Mouse (Mus musculus) intestine, embryonic 14.5 days (tissue): ENCODE results near the gene Zer1. TPM values are rescaled to one million over a fixed set of nuclear protein-coding genes. Genes with fewer than 3 reads are reported as not detected.
A peak's percentile ranks its signal among the peaks of the same experiment; 100 is the strongest.
"Not testable (repeated sequence)": the region's sequence is repeated elsewhere in the genome, so short reads cannot be mapped to it uniquely, and the experiment has no call there.

Source experiments
- ATAC-seq: fragments of 200-750 bp; cut with Nextera tagmentation; replicated peaks from 2 replicates; pipeline ENCODE4 v1.8.0; 2017; ENCODE audit warnings: low read depth, moderate number of reproducible peaks, moderate TSS enrichment, moderate library complexity; ENCODE audit not compliant: low FRiP score, low TSS enrichment
- DNase-seq: peaks from one replicate; pipeline ENCODE4 v3.0.0-alpha.2; 2018; ENCODE audit warnings: low spot score
- H3K27ac ChIP-seq: fragments of 300-500 bp; sonication (generic); 2 replicates; pipeline ENCODE4 v1.5.1; 2014; ENCODE audit warnings: low read depth, mild to moderate bottlenecking, control low read depth
- H3K27me3 ChIP-seq: fragments of 300-500 bp; sonication (generic); replicated peaks from 2 replicates; pipeline ENCODE4 v1.6.1; 2014; ENCODE audit warnings: low read length, control low read depth; ENCODE audit not compliant: control insufficient read depth, insufficient read depth
- H3K36me3 ChIP-seq: fragments of 300-500 bp; sonication (generic); 2 replicates; pipeline ENCODE4 v1.6.1; 2014; ENCODE audit warnings: low read length, control low read depth; ENCODE audit not compliant: control insufficient read depth, insufficient read depth
- H3K4me1 ChIP-seq: fragments of 300-500 bp; sonication (generic); replicated peaks from 2 replicates; pipeline ENCODE4 v1.6.1; 2014; ENCODE audit warnings: low read length, control low read depth, mixed read lengths; ENCODE audit not compliant: control insufficient read depth, insufficient read depth
- H3K4me2 ChIP-seq: fragments of 300-500 bp; sonication (generic); 2 replicates; pipeline ENCODE4 v1.6.1; 2014; ENCODE audit warnings: low read length
- H3K4me3 ChIP-seq: fragments of 300-500 bp; sonication (generic); 2 replicates; pipeline ENCODE4 v1.5.1; 2014; ENCODE audit warnings: low read depth, low read length, control low read depth, mixed read lengths
- H3K9ac ChIP-seq: fragments of 300-500 bp; sonication (generic); 2 replicates; pipeline ENCODE4 v1.6.1; 2014; ENCODE audit warnings: mild to moderate bottlenecking, low read length
- H3K9me3 ChIP-seq: fragments of 300-500 bp; sonication (generic); 2 replicates; pipeline ENCODE4 v1.6.1; 2016; ENCODE audit warnings: low read length, control low read depth; ENCODE audit not compliant: control insufficient read depth
- WGBS: fragments of 180-500 bp; shearing (Covaris S2); extraction: QIAGEN DNeasy Blood & Tissue Kit; methylation state at CpG from one replicate; pipeline ENCODE4 v1.1.7; 2014; 5-methylcytosine and 5-hydroxymethylcytosine counted together
- polyA plus RNA-seq: library from polyadenylated mRNA; unstranded; fragments of >200 nt; fragmentation: Nextera tagmentation; extraction: Ambion mirVana; gene quantifications from 2 replicates; pipeline ENCODE4 v1.2.1, GENCODE M21; 2014

Gene Zer1
- polyA plus RNA-seq, 1 experiment from 2014 or later, result 9.5 TPM

DNA sequence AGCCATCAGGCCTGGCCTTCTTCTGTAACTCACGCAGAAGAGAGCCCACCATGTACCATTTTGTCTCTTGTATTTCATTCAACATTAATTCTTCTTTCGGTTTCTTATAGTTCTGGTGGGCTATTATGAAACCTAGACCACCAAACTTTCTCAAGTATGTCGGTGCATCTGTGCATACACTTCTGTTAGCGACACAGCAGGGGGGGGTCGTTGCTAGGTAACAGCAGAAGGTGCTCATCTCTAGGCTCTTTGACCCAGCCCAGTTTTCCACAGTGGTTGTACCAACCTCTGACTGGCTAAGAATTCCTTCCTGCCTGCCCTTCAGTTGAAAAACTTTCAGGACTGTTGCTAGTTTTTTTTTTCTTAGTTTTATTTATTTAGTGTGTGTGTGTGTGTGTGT, 66.0 kb downstream of the Zer1 start:
- WGBS, result 58% methylated on average over 5 of the region's 5 CpGs
- Histone ChIP-seq H3K27ac (no peak overlapping the region), H3K4me2 (no peak overlapping the region), H3K36me3 (no peaks in the 10 kb centered on the region), H3K27me3 (no peaks in the 10 kb centered on the region), H3K9ac (no peak overlapping the region), H3K4me1 (peaks cover 8% of the 10 kb centered on the region), H3K9me3 (no peaks in the 10 kb centered on the region), H3K4me3 (no peak overlapping the region)
- no peak for DNase-seq
- ATAC-seq, result no peak

DNA sequence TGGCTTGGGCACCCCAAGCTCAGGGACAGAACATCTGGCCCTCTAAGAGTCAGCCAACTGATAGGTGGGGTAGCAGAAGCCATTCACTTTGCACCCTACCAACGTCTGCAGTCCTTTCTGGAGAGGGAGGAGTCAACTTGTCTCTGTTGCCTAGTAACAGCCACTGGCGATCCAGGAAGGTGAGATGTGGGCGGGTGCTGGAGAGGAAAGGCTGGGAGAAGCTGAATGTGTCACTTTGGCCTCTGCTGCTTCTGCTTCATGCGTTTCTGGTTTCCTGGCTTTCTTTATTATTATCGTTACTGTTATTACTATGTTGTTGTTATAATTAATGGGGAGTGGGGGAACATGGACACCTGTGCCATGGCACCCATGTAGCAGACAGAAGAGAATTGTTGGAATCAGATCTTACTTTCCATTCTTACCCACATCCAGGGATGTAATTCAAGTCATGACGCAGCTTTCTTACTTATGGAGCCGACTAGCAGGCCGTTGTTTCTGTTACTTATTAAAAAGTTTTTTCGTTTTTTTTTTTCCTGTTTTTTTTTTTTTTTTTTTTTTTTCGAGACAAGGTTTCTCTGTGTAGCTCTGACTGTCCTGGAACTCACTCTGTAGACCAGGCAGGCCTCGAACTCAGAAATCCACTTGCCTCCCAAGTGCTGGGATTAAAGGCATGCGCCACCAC, 67.0 kb downstream of the Zer1 start, which contains the start of gene Set:
TSS of gene Set (plus strand) at position 156 of the 682 bp plus-strand sequence.
- H3K9ac ChIP-seq, result no peak within 1 kb of the TSS
- no peaks in the 10 kb centered on the region for H3K27me3 ChIP-seq
- no peak within 1 kb of the TSS for H3K4me3 ChIP-seq
- WGBS, result 49% methylated on average over 12 of the region's 12 CpGs
- no peaks in the 10 kb centered on the region for H3K9me3 ChIP-seq
- no peaks in the 10 kb centered on the region for H3K36me3 ChIP-seq
- ATAC-seq (no peak), DNase-seq (no peak)
- H3K4me2 ChIP-seq, result no peak within 1 kb of the TSS
- H3K27ac ChIP-seq, result no peak within 1 kb of the TSS
- peaks cover 3% of the 10 kb centered on the region; the same call in 1 of the 2 replicates for H3K4me1 ChIP-seq

DNA sequence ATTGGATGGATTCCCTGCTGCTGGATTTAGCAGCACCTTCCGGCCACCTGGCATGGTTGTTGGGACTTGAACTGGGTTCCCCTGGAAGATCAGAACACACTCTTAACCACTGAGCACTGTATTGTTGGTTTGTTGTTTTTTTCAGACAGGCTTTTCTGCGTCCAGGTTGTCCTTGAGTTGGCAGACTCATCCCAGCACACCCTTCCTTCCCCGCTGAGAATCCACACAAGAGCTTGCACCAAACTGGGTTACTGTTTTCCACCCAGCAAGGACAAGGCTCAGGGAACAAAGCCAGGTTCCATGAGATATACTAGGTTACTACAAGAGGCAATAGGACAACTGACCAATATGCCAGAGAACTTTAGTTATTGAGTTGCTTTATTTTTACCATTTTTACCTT, 67.6 kb downstream of the Zer1 start:
- Histone ChIP-seq H3K27ac (no peak overlapping the region), H3K4me2 (no peak overlapping the region), H3K9me3 (no peaks in the 10 kb centered on the region), H3K27me3 (no peaks in the 10 kb centered on the region), H3K36me3 (no peaks in the 10 kb centered on the region), H3K4me3 (no peak overlapping the region), H3K4me1 (peaks cover 3% of the 10 kb centered on the region; the same call in 1 of the 2 replicates), H3K9ac (no peak overlapping the region)
- DNase-seq (no peak), ATAC-seq (no peak)
- 86% methylated on average over 3 of the region's 3 CpGs for WGBS

DNA sequence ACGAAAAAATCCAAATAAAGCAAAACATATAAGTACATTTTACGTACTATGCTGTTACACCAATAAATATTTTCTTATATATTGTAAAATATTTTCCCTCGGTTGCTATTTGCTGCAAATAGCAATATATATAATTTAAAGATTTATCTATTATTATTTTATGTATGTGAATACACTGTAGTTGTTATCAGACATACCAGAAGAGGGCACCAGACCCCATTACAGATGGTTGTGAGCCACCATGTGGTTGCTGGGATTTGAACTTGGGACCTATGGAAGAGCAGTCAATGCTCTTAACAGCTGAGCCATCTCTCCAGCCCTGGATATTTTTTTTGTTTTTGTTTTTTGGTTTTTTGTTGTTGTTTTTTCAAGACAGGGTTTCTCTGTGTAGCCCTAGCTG, 69.1 kb downstream of the Zer1 start:
- H3K9ac ChIP-seq, H3K36me3 ChIP-seq, H3K4me2 ChIP-seq, H3K27ac ChIP-seq, H3K4me3 ChIP-seq, ATAC-seq, H3K27me3 ChIP-seq, H3K9me3 ChIP-seq, DNase-seq, H3K4me1 ChIP-seq: not testable (repeated sequence)
- WGBS, result 95% methylated on average over 3 of the region's 3 CpGs

DNA sequence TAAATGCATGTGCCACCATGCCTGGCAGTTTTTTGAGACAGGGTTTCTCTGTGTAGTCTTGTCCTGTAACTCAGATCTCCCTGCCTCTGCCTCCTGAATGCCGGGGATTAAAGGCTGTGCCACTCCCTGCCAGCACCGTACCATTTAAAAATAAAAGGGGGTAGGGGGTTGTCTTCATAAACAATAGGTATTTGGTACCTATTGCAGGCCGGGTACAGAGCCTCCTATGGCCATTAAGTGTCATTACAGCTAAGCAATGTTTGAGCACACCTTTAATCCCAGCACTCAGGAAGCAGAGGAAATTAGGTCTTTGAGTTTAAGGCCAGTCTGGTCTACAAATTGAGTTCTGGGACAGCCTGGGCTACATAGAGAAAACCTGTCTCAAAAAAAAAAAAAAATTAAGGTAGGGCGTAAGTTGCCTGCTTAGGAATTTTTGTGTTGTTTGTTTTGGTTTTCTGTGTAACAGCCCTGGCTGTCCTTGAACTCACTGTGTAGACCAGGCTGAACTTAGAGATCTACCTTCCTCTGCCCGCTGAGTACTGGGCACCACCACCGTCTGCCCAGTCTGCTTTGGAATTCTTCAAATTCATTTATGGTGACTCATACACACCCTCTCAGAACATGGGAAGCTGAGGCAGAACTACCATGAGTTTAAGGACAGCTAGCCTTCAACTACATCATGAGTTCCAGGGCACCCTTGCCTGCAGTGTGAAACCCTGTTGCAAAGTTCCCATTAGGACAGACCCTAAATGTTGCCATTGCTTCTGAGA, 72.2 kb downstream of the Zer1 start:
- no peak for ATAC-seq
- 33% methylated on average over 6 of the region's 6 CpGs for WGBS
- Histone ChIP-seq H3K9me3 (no peaks in the 10 kb centered on the region), H3K9ac (no peak overlapping the region), H3K27me3 (no peaks in the 10 kb centered on the region), H3K27ac (no peak overlapping the region), H3K4me3 (no peak overlapping the region), H3K4me2 (no peak overlapping the region), H3K36me3 (no peaks in the 10 kb centered on the region), H3K4me1 (no peaks in the 10 kb centered on the region; the same call in 1 of the 2 replicates)
- DNase-seq, result no peak

DNA sequence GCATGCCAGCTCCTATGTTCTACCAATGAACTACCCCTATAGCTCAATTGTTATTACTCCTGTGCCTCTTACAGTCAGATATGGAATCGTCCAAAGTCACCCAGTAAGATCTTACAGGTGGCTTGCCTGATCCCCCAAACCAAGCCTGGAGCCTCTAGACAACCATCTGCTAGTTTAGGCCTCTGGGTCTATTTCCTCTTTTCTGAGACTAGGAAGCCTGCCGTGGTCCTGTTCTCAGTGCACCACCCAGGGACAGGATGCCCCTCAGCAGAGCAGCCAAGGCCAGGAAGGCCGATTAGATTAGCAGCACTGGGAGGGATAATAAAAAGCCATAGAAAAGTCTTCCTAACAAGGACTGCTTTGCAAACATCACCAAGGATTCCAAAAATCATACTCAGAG, 74.6 kb downstream of the Zer1 start:
- Histone ChIP-seq H3K27ac (no peak overlapping the region), H3K27me3 (no peaks in the 10 kb centered on the region), H3K36me3 (peaks cover 7% of the 10 kb centered on the region; the same call in 1 of the 2 replicates), H3K4me1 (no peaks in the 10 kb centered on the region; the same call in 1 of the 2 replicates), H3K4me2 (no peak overlapping the region), H3K4me3 (no peak overlapping the region), H3K9me3 (no peaks in the 10 kb centered on the region), H3K9ac (no peak overlapping the region)
- DNase-seq (no peak), ATAC-seq (no peak)
- 93% methylated on average over 3 of the region's 3 CpGs for WGBS

DNA sequence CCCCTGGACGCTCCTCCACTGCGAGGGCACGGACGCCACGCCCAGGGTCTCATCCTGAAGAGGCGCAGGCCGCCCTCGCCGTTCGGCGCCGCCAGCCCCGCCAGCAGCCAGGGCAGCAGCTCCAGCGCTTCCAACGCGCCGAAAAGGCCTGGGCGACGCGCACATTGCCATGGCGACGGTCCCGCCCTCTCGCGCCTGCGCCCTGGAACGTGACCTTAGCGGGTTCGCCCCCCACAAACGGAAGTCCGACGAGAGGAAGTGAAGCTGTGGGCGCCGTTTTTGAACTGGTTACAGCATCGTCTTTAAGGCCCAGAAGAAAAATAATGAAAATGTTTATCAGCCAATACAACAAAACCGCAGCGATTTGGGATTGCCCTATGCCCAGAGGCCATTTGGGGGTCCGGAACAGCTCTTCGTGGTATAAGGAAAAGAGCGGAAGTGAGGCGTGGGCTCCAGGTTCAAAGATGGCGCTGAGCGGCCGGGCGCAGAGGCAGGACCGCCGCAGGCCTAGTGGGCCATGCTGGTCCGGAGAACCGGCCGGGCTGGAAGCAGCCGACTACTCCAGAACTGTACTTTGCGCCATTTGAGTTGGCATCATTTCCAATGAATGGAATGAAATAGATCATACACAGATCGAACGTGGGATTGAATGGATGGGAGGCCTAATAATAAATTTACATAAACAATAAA, 75.5 kb downstream of the Zer1 start, which contains the start of gene Wdr34:
TSS of gene Wdr34 (minus strand) at position 183 of the 690 bp plus-strand sequence.
- Histone ChIP-seq H3K4me1 (no peaks in the 10 kb centered on the region; the same call in 1 of the 2 replicates), H3K9me3 (no peaks in the 10 kb centered on the region), H3K9ac (peak within 1 kb of the TSS; percentile 61), H3K27me3 (no peaks in the 10 kb centered on the region), H3K36me3 (peaks cover 7% of the 10 kb centered on the region; the same call in 1 of the 2 replicates), H3K4me3 (peak within 1 kb of the TSS; percentile 65), H3K4me2 (peak within 1 kb of the TSS; percentile 41), H3K27ac (peak within 1 kb of the TSS; percentile 96)
- 1% methylated on average over 54 of the region's 54 CpGs for WGBS
- peak; percentile 97 for ATAC-seq
- DNase-seq, result peak; percentile 99

DNA sequence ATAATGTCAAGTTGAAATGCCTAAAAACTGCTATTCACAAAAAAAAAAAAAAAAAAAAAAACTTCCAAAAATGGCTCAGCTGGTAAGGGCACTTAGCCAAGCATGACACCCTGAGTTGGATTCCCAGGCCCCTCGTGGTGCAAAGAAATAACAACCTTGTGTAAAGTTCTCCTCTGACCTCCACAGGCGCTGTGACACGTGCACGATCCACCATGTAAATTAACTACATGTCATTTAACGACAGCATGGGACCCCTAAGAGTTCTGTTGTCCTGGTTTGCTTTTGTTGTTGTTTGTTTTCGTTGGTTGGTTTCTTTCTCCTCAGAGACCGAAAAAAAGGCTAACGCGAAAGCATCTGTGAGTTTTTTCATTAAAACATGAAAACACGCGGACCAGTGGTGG, 76.3 kb downstream of the Zer1 start:
- Histone ChIP-seq H3K4me3 (peak overlapping the region; percentile 65), H3K27ac (peak overlapping the region; percentile 96), H3K36me3 (peaks cover 7% of the 10 kb centered on the region; the same call in 1 of the 2 replicates), H3K9me3 (no peaks in the 10 kb centered on the region), H3K4me2 (peak overlapping the region; percentile 41), H3K4me1 (no peaks in the 10 kb centered on the region; the same call in 1 of the 2 replicates), H3K9ac (peak overlapping the region; percentile 61), H3K27me3 (no peaks in the 10 kb centered on the region)
- WGBS, result 57% methylated on average over 11 of the region's 11 CpGs
- DNase-seq (no peak), ATAC-seq (no peak)
